Mouse (Mus musculus): ENCODE results near the gene Gcnt1.

- TF ChIP-seq CTCF (IDR thresholded peaks at IDR 0.05; ENCODE audit: extremely low read depth, insufficient read depth, low read length) (no peak), POLR2A (IDR thresholded peaks at IDR 0.05; ENCODE audit: extremely low read depth, insufficient read depth, low read length) (no peak)
Measured at GRCm38 (mm10) chr19:17319770-17320169, 52.9 kb downstream of the Gcnt1 start.
